Mouse (Mus musculus) limb, embryonic 12.5 days (tissue): ENCODE results near the gene Capns2. TPM values are rescaled to one million over a fixed set of nuclear protein-coding genes. Genes with fewer than 3 reads are reported as not detected.

Experiments used
- ATAC-seq: fragments of 200-750 bp; cut with Nextera tagmentation; 2 replicates; pipeline ENCODE4 v1.8.0; 2017; ENCODE audit warnings: low read depth, moderate TSS enrichment; ENCODE audit not compliant: insufficient number of reproducible peaks, insufficient read depth, low FRiP score, low TSS enrichment
- H3K27ac ChIP-seq: fragments of 300-500 bp; sonication (generic); 2 replicates; pipeline ENCODE4 v1.5.1; 2016; ENCODE audit warnings: mild to moderate bottlenecking, moderate library complexity
- H3K27me3 ChIP-seq: fragments of 300-500 bp; sonication (generic); 2 replicates; pipeline ENCODE4 v1.6.1; 2016; ENCODE audit warnings: mild to moderate bottlenecking, moderate library complexity
- H3K36me3 ChIP-seq: fragments of 300-500 bp; sonication (generic); 2 replicates; pipeline ENCODE4 v1.6.1; 2016; ENCODE audit warnings: mild to moderate bottlenecking, moderate library complexity
- H3K4me1 ChIP-seq: fragments of 300-500 bp; sonication (generic); replicated peaks from 2 replicates; pipeline ENCODE4 v1.6.1; 2016
- H3K4me2 ChIP-seq: fragments of 300-500 bp; sonication (generic); 2 replicates; pipeline ENCODE4 v1.6.1; 2016; ENCODE audit warnings: mild to moderate bottlenecking, moderate library complexity
- H3K4me3 ChIP-seq: fragments of 300-500 bp; sonication (generic); replicated peaks from 2 replicates; pipeline ENCODE4 v1.5.1; 2016; ENCODE audit warnings: mild to moderate bottlenecking
- H3K9ac ChIP-seq: fragments of 300-500 bp; sonication (generic); replicated peaks from 2 replicates; pipeline ENCODE4 v1.6.1; 2016; ENCODE audit warnings: mild to moderate bottlenecking, moderate library complexity
- H3K9me3 ChIP-seq: fragments of 300-500 bp; sonication (generic); 2 replicates; pipeline ENCODE4 v1.6.1; 2016; ENCODE audit warnings: mild to moderate bottlenecking, moderate library complexity
- WGBS: fragments of 180-500 bp; shearing (Covaris S2); methylation state at CpG from one replicate; pipeline ENCODE4 v1.1.7; 2016; 5-methylcytosine and 5-hydroxymethylcytosine counted together
- polyA plus RNA-seq: library from polyadenylated mRNA; unstranded; fragments of >200 nt; fragmentation: Nextera tagmentation; extraction: Ambion mirVana; gene quantifications from 2 replicates; pipeline ENCODE4 v1.2.1, GENCODE M21; 2016

The Capns2 gene
- polyA plus RNA-seq = 0.86 and 1.2 TPM in 2 replicates

GRCm38 (mm10) chr8:92901107-92901506, at the start of gene Capns2:
Gene Capns2 (plus strand): TSS chr8:92901407.
- no peak for ATAC-seq
- no peak within 1 kb of the TSS for H3K9ac ChIP-seq
- H3K9me3 ChIP-seq = no peaks in the 10 kb centered on the region
- H3K4me2 ChIP-seq = no peak within 1 kb of the TSS
- H3K4me1 ChIP-seq = no peaks in the 10 kb centered on the region
- H3K27ac ChIP-seq = no peak within 1 kb of the TSS
- 89% methylated on average over 5 of the region's 5 CpGs for WGBS
- H3K36me3 ChIP-seq = peaks cover 8% of the 10 kb centered on the region; the same call in 1 of the 2 replicates
- no peaks in the 10 kb centered on the region for H3K27me3 ChIP-seq
- no peak within 1 kb of the TSS for H3K4me3 ChIP-seq

DNA sequence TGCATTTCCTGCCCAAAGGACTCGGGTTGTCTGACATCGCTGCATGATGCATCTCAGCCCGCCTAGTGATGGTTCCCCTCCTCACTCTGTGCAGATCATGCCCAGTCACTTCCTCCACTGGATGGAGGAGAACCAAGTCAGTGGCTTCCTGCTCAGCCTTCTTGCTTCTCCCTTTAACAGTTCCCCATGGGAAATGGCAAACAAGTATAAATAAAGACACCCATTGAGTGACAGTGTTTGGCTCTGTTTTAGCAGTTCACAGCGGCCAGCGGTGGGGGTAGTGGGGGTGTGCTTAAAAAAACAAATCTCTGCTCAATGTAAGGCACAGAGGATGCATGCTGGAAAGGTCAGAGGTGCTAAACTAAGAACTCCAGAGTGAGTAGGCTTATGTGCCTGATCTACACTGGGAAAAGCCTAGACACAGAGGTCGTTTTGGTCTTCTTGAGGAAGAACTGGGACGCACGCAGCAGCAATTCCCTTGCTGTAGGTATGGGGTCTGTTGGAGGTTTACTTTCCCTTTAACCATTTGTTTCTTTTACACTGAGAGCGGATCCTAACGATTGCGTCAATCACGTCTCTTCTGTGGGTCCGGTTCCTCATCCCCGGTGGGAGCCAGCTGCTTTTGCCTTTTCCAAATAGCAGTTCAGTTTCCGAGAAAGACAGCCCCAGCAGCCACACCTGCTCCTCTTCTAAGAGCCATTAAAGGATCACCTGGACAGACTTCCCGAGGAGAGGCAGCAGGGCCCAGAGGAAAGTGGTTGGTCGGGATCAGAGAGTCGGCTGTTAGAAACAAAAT, 47.8 kb upstream of the Capns2 start:
- peaks cover 18% of the 10 kb centered on the region for H3K4me1 ChIP-seq
- H3K4me2 ChIP-seq = no peak overlapping the region
- H3K36me3 ChIP-seq = peaks cover 61% of the 10 kb centered on the region
- H3K4me3 ChIP-seq = no peak overlapping the region
- no peak for ATAC-seq
- H3K27ac ChIP-seq = peak overlapping the region; percentile 5; the same call in 1 of the 2 replicates
- no peaks in the 10 kb centered on the region for H3K9me3 ChIP-seq
- WGBS = 61% methylated on average over 18 of the region's 18 CpGs
- peaks cover 4% of the 10 kb centered on the region; the same call in 1 of the 2 replicates for H3K27me3 ChIP-seq
- H3K9ac ChIP-seq = no peak overlapping the region

GRCm38 (mm10) chr8:92854673-92855072, 46.5 kb upstream of the Capns2 start:
- Histone ChIP-seq H3K27me3 (peaks cover 4% of the 10 kb centered on the region; the same call in 1 of the 2 replicates), H3K4me1 (peaks cover 18% of the 10 kb centered on the region), H3K36me3 (peaks cover 48% of the 10 kb centered on the region), H3K9ac (no peak overlapping the region), H3K9me3 (no peaks in the 10 kb centered on the region), H3K4me3 (no peak overlapping the region), H3K27ac (no peak overlapping the region), H3K4me2 (peak overlapping the region; percentile 69)
- WGBS = 88% methylated on average over 3 of the region's 3 CpGs
- no peak for ATAC-seq

- peak within 1 kb of the TSS; percentile 84 for H3K9ac ChIP-seq
- no peaks in the 10 kb centered on the region for H3K9me3 ChIP-seq
- peaks cover 41% of the 10 kb centered on the region for H3K36me3 ChIP-seq
- peak within 1 kb of the TSS; percentile 69 for H3K4me2 ChIP-seq
- peak within 1 kb of the TSS; percentile 76 for H3K4me3 ChIP-seq
- peaks cover 12% of the 10 kb centered on the region for H3K4me1 ChIP-seq
- under 1% methylated on average over 50 of the region's 50 CpGs for WGBS
- H3K27ac ChIP-seq = no peak within 1 kb of the TSS
- ATAC-seq = peak; percentile 69
- peaks cover 4% of the 10 kb centered on the region; the same call in 1 of the 2 replicates for H3K27me3 ChIP-seq
Measured at GRCm38 (mm10) chr8:92855171-92855894, 45.9 kb upstream of the Capns2 start, which contains the start of gene Lpcat2. Gene Lpcat2 (plus strand): TSS chr8:92855339.

DNA sequence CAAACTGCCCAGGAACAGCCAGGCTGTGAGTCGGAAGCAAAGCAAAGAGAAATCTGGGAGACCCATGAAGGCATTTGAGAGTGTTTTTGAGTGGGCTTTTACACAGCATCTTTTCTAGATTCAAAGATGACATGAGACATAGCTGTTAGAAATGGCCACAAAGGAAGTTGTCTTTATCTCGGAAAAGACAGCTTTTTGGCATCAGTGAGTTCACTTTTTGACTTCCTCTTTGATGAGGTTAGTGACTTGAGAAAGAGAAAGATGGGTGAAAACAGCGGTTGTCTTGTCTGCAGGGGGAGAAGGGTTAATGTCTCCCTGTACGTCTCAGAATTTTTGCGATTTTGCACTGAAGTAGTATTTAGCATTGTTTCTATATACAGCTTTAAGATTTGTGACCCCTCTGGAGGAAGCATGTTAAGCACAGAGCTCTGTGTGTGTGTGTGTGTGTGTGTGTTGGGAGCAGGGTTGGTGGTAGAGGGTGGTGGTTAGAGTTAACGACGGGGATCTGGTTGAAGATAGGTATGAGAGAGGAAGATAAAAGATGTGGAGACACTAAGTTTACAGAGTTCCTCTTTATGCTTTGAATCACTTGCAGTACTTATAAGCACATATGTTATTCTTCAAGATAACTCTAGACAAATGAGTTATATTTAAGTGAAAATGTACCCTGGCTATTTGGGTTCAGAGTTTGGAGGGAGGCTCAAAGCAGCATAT, 44.8 kb upstream of the Capns2 start:
- peaks cover 4% of the 10 kb centered on the region; the same call in 1 of the 2 replicates for H3K27me3 ChIP-seq
- peak overlapping the region; percentile 76 for H3K4me3 ChIP-seq
- H3K4me2 ChIP-seq = peak overlapping the region; percentile 69
- H3K4me1 ChIP-seq = peaks cover 12% of the 10 kb centered on the region
- H3K9ac ChIP-seq = peak overlapping the region; percentile 31; the same call in 1 of the 2 replicates
- ATAC-seq = no peak
- H3K9me3 ChIP-seq = no peaks in the 10 kb centered on the region
- no peak overlapping the region for H3K27ac ChIP-seq
- WGBS = 78% methylated on average over 7 of the region's 7 CpGs
- H3K36me3 ChIP-seq = peaks cover 30% of the 10 kb centered on the region

DNA sequence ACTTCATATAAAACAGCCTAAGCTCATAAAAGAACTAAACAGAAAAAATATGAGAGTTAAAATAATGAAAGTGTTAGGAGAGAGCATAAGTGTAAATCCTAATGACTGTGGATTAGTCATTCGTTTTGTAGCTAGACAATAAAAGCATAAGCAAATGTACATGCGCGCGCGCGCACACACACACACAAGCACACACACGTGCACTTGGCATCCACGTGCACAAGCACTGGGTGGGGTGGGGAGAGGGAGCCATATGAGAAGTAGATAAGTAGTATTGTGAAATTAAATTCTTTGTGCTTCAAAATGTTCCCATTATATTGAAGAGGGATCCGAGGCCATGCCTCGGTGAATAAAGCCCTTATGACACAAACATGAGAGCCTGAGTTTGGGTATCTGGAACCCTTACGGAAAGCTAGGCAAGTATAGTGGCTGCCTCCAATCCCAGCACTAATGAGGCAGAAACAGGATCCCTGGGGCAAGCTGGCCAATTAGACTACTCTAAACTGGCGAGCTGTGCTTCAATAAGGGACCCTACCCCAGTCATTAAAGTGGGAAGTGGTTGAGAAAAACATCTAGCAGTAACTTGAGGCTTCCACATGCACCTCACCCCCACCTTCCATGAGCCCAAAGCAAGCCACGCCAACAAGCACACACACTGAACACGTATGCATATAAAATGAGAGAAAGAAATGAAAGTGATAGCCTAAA, 42.6 kb upstream of the Capns2 start:
- Histone ChIP-seq H3K9me3 (0 out of 2 replicates have a peak, but pooled peaks cover 3% of the 10 kb centered on the region), H3K9ac (no peak overlapping the region), H3K27me3 (no peaks in the 10 kb centered on the region; the same call in 1 of the 2 replicates), H3K4me1 (peaks cover 6% of the 10 kb centered on the region), H3K4me3 (no peak overlapping the region), H3K36me3 (peaks cover 8% of the 10 kb centered on the region), H3K27ac (no peak overlapping the region), H3K4me2 (no peak overlapping the region)
- WGBS = 58% methylated on average over 14 of the region's 14 CpGs
- ATAC-seq = peak; percentile 65; the same call in 1 of the 2 replicates

- H3K4me2 ChIP-seq = no peak overlapping the region
- H3K4me3 ChIP-seq = no peak overlapping the region
- H3K9ac ChIP-seq = no peak overlapping the region
- no peaks in the 10 kb centered on the region for H3K27me3 ChIP-seq
- 93% methylated on average over 1 of the region's 1 CpGs for WGBS
- H3K36me3 ChIP-seq = no peaks in the 10 kb centered on the region
- no peak overlapping the region for H3K27ac ChIP-seq
- peaks cover 6% of the 10 kb centered on the region; the same call in 1 of the 2 replicates for H3K4me1 ChIP-seq
- H3K9me3 ChIP-seq = peaks cover 7% of the 10 kb centered on the region; the same call in 1 of the 2 replicates
- no peak for ATAC-seq
Measured at GRCm38 (mm10) chr8:92861977-92862376, 39.2 kb upstream of the Capns2 start.

GRCm38 (mm10) chr8:92870281-92870680, 30.9 kb upstream of the Capns2 start:
- 4% methylated on average over 7 of the region's 7 CpGs for WGBS
- no peaks in the 10 kb centered on the region for H3K27me3 ChIP-seq
- H3K9me3 ChIP-seq = no peaks in the 10 kb centered on the region
- 0 out of 2 replicates have a peak overlapping the region, but pooled peaks have one; percentile 10 for H3K4me2 ChIP-seq
- H3K27ac ChIP-seq = no peak overlapping the region
- peak; percentile 47; the same call in 1 of the 2 replicates for ATAC-seq
- no peaks in the 10 kb centered on the region for H3K36me3 ChIP-seq
- peaks cover 33% of the 10 kb centered on the region for H3K4me1 ChIP-seq
- no peak overlapping the region for H3K9ac ChIP-seq
- H3K4me3 ChIP-seq = no peak overlapping the region

GRCm38 (mm10) chr8:92872063-92872759, 29.0 kb upstream of the Capns2 start:
- Histone ChIP-seq H3K27ac (no peak overlapping the region), H3K9ac (no peak overlapping the region), H3K9me3 (no peaks in the 10 kb centered on the region), H3K4me1 (peaks cover 25% of the 10 kb centered on the region), H3K36me3 (no peaks in the 10 kb centered on the region), H3K4me3 (no peak overlapping the region), H3K4me2 (no peak overlapping the region), H3K27me3 (no peaks in the 10 kb centered on the region)
- no peak for ATAC-seq
- 44% methylated on average over 10 of the region's 10 CpGs for WGBS

DNA sequence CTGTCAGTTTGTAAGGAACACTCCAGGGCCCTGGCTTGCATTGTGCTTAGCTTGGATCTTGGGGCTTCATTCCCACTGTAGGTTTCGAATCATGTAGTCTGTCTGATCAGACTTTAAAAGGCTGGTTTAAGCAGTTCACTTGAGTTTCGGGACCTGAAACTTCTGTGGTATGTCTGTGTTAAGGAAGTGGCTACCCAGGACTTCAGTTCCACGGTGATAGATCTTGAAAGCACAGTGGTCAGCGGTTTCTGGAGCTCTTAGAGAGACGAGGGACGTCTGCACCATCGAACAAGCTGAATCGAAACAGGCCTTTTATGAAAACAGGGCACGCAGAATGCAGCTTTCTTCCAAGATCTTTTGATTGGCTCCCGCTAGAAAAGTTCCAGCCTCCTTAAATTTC, 25.4 kb upstream of the Capns2 start:
- 83% methylated on average over 10 of the region's 10 CpGs for WGBS
- Histone ChIP-seq H3K9ac (no peak overlapping the region), H3K27ac (no peak overlapping the region), H3K27me3 (no peaks in the 10 kb centered on the region), H3K4me3 (no peak overlapping the region), H3K9me3 (no peaks in the 10 kb centered on the region), H3K4me2 (no peak overlapping the region), H3K4me1 (peaks cover 8% of the 10 kb centered on the region; the same call in 1 of the 2 replicates), H3K36me3 (peaks cover 10% of the 10 kb centered on the region; the same call in 1 of the 2 replicates)
- no peak for ATAC-seq
